Mouse (Mus musculus) brain, embryonic 14.5 days (tissue): ENCODE data around the gene Rims3. TPM values are rescaled to one million over a fixed set of nuclear protein-coding genes. Genes with fewer than 3 reads are reported as not detected.
A peak's percentile ranks its signal among the peaks of the same experiment; 100 is the strongest.

Source experiments
- DNase-seq: peaks from one replicate; pipeline ENCODE4 v3.0.0-alpha.2; 2011; ENCODE audit warnings: low read depth
- CTCF ChIP-seq: fragments of 200-500 bp; IDR thresholded peaks from 2 replicates; pipeline ENCODE4 v1.5.1; 2012; ENCODE audit warnings: inconsistent platforms, mild to moderate bottlenecking, moderate library complexity, borderline replicate concordance; ENCODE audit not compliant: insufficient read depth, insufficient read length; ENCODE audit errors: extremely low read depth
- POLR2A ChIP-seq: fragments of 200-500 bp; IDR thresholded peaks from 2 replicates; pipeline ENCODE4 v1.6.1; 2012; ENCODE audit warnings: mild to moderate bottlenecking, inconsistent platforms, borderline replicate concordance; ENCODE audit not compliant: poor library complexity, insufficient read depth, insufficient read length, severe bottlenecking; ENCODE audit errors: extremely low read depth
- polyA plus RNA-seq: library from polyadenylated mRNA; depleted of rRNA; stranded (reverse); fragments of >200 nt; gene quantifications from 2 replicates; pipeline ENCODE4 v1.2.3, GENCODE M21; 2012

Gene Rims3
- polyA plus RNA-seq, 1 experiment = 39.8 TPM

- DNase-seq = no peak
- TF ChIP-seq CTCF = no peak
- no peak for TF ChIP-seq POLR2A
Observed at GRCm38 (mm10) chr4:120822191-120822911, 32.3 kb upstream of the Rims3 start.

GRCm38 (mm10) chr4:120825100-120825553 is 29.5 kb upstream of the Rims3 start:
- DNase-seq = peak; percentile 98
- TF ChIP-seq CTCF (no peak), POLR2A (peak; percentile 96)

- TF ChIP-seq POLR2A = peak; percentile 52; the same call in 1 of the 2 replicates
- TF ChIP-seq CTCF = no peak
- DNase-seq = peak; percentile 99
Observed at GRCm38 (mm10) chr4:120825577-120826326, 28.9 kb upstream of the Rims3 start.

GRCm38 (mm10) chr4:120826418-120826817 is 28.2 kb upstream of the Rims3 start:
- DNase-seq = no peak
- TF ChIP-seq POLR2A = no peak

GRCm38 (mm10) chr4:120830767-120831166 is 23.8 kb upstream of the Rims3 start:
- TF ChIP-seq CTCF (no peak), POLR2A (no peak)
- DNase-seq = no peak

- no peak for DNase-seq
- no peak for TF ChIP-seq POLR2A
- TF ChIP-seq CTCF = no peak
Observed at GRCm38 (mm10) chr4:120831472-120831871, 23.1 kb upstream of the Rims3 start, which contains the start of gene Nfyc. TSS of gene Nfyc (minus strand) at chr4:120831572.

GRCm38 (mm10) chr4:120841342-120841741 is 13.3 kb upstream of the Rims3 start:
- TF ChIP-seq CTCF (no peak), POLR2A (no peak)
- no peak for DNase-seq

GRCm38 (mm10) chr4:120844423-120845082 is 10.1 kb upstream of the Rims3 start:
- no peak for DNase-seq
- TF ChIP-seq CTCF (no peak), POLR2A (no peak)

- no peak for DNase-seq
- TF ChIP-seq CTCF (no peak), POLR2A (no peak)
Observed at GRCm38 (mm10) chr4:120845098-120845497, 9.5 kb upstream of the Rims3 start.

GRCm38 (mm10) chr4:120848909-120849308 is 5.7 kb upstream of the Rims3 start:
- no peak for DNase-seq
- no peak for TF ChIP-seq CTCF
- TF ChIP-seq POLR2A = no peak

- no peak for DNase-seq
- TF ChIP-seq CTCF (no peak), POLR2A (no peak)
Observed at GRCm38 (mm10) chr4:120849451-120849850, 5.2 kb upstream of the Rims3 start.
